Mouse (Mus musculus): ENCODE measurements around the gene Cpn2. TPM values are rescaled to one million over a fixed set of nuclear protein-coding genes. Genes with fewer than 3 reads are reported as not detected.

Cpn2 gene
- polyA plus RNA-seq, 1 experiment from 2014 or later, result not detected

DNA sequence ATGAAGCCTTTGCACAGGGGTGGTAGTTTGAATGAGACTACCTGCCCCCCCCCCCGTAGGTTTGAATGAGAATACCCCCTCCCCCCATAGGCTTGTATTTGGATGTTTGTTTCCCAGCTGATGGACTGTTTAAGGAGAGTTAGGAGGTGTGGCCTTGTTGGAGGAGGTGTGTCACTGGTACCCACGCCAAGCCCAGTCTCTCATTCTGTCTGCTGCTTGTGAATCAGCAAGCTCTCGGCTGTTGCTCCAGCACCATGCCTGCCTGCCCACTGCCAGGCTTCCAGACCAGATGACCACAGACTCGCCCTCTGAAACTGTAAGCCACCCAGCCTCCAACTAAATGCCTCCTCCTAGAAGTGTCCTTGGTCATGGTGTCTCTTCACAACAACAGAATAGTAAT, 4.1 kb downstream of the Cpn2 start:
- Histone ChIP-seq H3K27ac (no peak overlapping the region), H3K36me3 (ENCODE audit: inconsistent target) (no peaks in the 10 kb centered on the region), H3K79me2 (ENCODE audit: inconsistent target) (no peaks in the 10 kb centered on the region), H3K4me3 (ENCODE audit: inconsistent target) (no peak overlapping the region)
- 70% methylated on average over 4 of the region's 4 CpGs for WGBS (ENCODE audit: missing documents)

DNA sequence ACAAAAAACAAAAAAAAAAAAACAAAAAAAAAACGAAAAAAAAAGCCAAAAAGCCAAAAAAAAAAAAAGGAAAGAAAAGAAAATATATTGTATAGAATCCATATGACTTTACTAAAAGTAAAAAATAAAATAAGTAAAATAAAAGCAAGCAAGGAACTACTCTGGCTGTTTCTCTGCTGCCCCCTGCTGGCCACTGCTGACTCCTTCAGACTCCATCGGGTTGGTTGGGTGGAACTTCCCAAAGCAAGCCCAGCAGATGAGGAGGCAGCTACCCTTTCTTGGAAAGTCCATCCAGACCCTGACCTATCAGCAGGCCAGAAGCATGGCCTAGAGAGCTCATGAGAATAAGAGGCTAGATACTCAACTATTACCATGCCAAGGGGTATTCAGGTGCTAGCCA, 4.6 kb downstream of the Cpn2 start:
- Histone ChIP-seq H3K4me3 (ENCODE audit: inconsistent target) (no peak overlapping the region), H3K27ac (no peak overlapping the region), H3K36me3 (ENCODE audit: inconsistent target) (no peaks in the 10 kb centered on the region), H3K79me2 (ENCODE audit: inconsistent target) (no peaks in the 10 kb centered on the region)
- WGBS (ENCODE audit: missing documents), result 0% methylated on average over 2 of the region's 2 CpGs

DNA sequence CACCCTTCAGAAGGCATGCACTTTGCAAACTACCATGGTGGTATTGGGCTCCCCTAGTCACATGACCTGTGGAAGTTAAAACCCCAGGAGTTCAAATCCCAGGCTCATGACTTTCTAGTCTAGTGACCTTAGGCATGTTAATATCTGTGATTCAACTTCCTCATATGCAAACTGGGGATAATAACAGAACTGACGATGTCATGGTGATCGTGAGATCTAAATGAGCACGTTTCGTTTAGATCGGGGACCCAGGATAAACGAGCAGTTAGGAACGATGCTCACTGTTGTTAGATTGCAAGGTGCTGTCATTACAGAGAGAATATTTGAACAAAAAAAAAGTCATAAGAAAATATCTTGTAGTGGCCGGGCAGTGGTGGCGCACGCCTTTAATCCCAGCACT, 5.1 kb downstream of the Cpn2 start:
- 55% methylated on average over 7 of the region's 10 CpGs for WGBS (ENCODE audit: missing documents)
- Histone ChIP-seq H3K4me3 (ENCODE audit: inconsistent target) (no peak overlapping the region), H3K79me2 (ENCODE audit: inconsistent target) (no peaks in the 10 kb centered on the region), H3K36me3 (ENCODE audit: inconsistent target) (no peaks in the 10 kb centered on the region), H3K27ac (no peak overlapping the region)

DNA sequence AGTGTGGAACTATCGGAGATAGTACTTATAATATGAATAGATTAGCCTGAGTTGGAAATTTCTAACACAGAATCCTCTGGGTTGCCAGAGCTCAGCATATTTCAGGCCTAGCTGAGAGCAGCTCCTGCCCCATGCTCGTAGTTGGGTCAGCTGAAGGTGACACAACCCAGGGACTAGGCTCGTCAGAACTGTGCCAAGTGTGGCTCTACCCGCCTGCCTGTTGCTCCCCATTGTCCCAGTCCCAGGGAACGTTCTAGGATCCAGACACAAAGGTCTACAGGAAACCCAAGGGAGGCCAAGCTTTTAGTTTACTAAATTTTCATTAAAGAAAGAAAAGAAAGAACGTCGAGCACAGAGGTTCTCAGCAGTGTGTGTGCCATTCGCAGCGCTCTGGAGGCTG, 6.0 kb downstream of the Cpn2 start:
- WGBS (ENCODE audit: missing documents), result 93% methylated on average over 9 of the region's 9 CpGs

DNA sequence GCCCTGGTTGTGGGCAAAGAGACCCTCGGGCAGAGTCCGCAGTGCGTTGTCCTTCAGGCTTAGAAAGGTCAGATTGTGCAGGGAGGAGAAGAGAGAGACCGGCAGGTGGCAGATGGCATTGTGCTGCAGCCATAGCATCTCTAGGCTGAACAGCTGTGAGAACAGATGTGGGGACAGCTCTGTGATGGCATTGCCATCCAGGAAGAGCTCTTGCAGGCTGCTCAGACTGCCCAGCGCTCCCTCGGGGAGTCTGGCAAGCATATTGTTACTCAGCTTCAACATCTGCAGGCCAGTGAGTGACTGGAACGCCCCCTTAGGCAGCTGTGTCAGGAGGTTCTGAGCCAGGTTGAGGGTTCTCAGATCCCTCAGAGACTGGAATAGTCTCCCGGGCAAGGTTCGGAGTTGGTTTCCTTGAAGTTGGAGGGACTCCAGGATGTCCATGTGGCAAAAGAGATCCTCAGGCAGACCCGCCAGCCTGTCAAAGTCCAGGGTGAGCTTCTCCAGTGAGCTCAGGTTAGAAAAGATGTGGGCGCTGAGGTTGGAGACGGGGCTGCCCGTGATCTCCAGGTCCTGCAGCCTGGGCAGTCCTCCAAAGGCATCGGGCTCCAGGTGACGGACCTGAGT, 7.2 kb downstream of the Cpn2 start:
- Histone ChIP-seq H3K36me3 (ENCODE audit: inconsistent target) (no peaks in the 10 kb centered on the region), H3K4me3 (ENCODE audit: inconsistent target) (no peak overlapping the region), H3K27ac (no peak overlapping the region), H3K79me2 (ENCODE audit: inconsistent target) (no peaks in the 10 kb centered on the region)
- 92% methylated on average over 15 of the region's 15 CpGs for WGBS (ENCODE audit: missing documents)

More for the DNA sequence above, 6.0 kb downstream of the Cpn2 start:
- H3K79me2 ChIP-seq (ENCODE audit: inconsistent target), result no peaks in the 10 kb centered on the region
- no peaks in the 10 kb centered on the region for H3K36me3 ChIP-seq (ENCODE audit: inconsistent target)
- H3K27ac ChIP-seq, result no peak overlapping the region
- no peak overlapping the region for H3K4me3 ChIP-seq (ENCODE audit: inconsistent target)

DNA sequence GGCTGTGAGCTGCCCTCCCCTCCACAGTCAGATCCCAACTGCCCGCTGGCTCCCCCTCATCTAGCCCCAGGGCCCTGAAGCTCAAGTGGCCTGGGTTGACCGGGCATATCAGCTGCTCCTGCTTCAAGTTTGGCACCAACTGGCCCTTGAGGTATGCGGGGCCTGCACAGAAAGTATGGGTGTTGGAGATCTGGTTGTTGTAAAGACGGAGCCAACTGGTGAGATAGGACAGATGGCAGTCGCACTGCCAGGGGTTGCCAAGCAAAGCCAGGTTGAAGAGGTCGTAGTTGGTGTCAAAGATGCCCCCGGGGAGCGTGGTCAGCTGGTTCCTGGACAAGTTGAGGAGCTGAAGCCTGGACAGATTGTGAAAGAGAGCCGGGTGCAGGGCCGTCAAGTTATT, 7.9 kb downstream of the Cpn2 start:
- no peaks in the 10 kb centered on the region for H3K79me2 ChIP-seq (ENCODE audit: inconsistent target)
- no peak overlapping the region for H3K4me3 ChIP-seq (ENCODE audit: inconsistent target)
- WGBS (ENCODE audit: missing documents), result 85% methylated on average over 10 of the region's 10 CpGs
- no peaks in the 10 kb centered on the region for H3K36me3 ChIP-seq (ENCODE audit: inconsistent target)
- no peak overlapping the region for H3K27ac ChIP-seq

DNA sequence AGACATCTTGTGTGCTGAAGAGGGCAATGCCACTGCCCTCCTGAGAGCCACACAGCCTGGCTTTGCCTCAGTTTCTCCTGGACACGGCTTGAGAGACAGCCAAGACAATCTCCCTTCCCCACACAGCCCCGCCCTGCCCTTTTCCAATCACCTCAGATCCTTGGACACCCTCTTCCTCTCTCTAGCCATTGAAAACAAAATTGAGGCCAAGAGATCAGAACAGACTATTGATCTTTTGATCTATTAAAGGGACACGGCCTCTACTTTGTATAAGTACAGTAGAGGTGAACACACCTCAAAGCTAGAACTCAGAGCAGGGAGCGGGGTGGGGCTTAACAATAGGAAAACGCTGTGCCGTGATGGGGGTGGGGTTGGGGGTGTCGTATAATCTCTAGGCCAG, 8.9 kb downstream of the Cpn2 start:
- no peak overlapping the region for H3K4me3 ChIP-seq (ENCODE audit: inconsistent target)
- 84% methylated on average over 7 of the region's 7 CpGs for WGBS (ENCODE audit: missing documents)
- no peak overlapping the region for H3K27ac ChIP-seq
- H3K36me3 ChIP-seq (ENCODE audit: inconsistent target), result no peaks in the 10 kb centered on the region
- no peaks in the 10 kb centered on the region for H3K79me2 ChIP-seq (ENCODE audit: inconsistent target)

DNA sequence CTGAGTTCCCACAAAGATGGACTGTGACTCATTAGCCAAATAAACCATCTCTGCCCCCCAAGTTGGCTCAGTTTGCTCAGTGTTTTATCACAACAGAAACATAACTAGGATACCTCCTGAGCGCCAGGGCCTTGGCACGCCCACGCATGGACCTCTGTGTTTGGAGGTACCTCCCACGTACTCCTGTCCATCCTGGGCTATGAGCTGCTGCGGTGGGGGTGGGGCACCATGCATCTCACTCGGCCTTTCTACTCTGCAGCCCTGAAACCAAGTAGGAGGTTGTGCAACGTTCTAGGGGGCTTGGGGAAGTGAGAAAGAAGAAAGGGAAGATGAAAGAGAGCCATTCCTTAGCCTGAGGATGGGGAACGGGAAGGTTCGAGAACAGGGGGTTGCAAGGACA, 9.6 kb downstream of the Cpn2 start:
- WGBS (ENCODE audit: missing documents), result 18% methylated on average over 9 of the region's 9 CpGs
- Histone ChIP-seq H3K27ac (no peak overlapping the region), H3K36me3 (ENCODE audit: inconsistent target) (no peaks in the 10 kb centered on the region), H3K79me2 (ENCODE audit: inconsistent target) (no peaks in the 10 kb centered on the region), H3K4me3 (ENCODE audit: inconsistent target) (no peak overlapping the region)

DNA sequence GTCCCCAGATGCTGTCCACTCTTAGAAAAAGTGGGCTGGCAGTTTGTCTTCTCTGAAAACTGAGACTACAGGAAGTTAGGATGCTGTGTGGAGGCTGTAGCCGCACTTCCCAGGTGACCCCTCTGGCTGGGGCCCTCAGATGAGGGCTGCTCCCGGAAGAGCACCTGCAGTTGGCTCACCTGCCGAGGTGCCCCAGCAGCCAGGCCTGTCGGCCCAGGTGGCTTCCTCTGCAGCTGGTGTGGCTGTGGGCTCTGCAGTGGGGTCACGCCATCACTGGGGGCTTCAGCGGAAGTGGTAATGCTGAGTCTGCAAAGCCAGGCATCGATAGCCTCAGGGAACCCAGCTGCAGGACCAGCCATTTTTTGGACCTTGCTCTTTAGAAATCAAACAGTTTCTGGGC, 12.2 kb downstream of the Cpn2 start:
- no peaks in the 10 kb centered on the region for H3K79me2 ChIP-seq (ENCODE audit: inconsistent target)
- H3K4me3 ChIP-seq (ENCODE audit: inconsistent target), result no peak overlapping the region
- H3K27ac ChIP-seq, result no peak overlapping the region
- WGBS (ENCODE audit: missing documents), result 82% methylated on average over 7 of the region's 7 CpGs
- no peaks in the 10 kb centered on the region for H3K36me3 ChIP-seq (ENCODE audit: inconsistent target)

DNA sequence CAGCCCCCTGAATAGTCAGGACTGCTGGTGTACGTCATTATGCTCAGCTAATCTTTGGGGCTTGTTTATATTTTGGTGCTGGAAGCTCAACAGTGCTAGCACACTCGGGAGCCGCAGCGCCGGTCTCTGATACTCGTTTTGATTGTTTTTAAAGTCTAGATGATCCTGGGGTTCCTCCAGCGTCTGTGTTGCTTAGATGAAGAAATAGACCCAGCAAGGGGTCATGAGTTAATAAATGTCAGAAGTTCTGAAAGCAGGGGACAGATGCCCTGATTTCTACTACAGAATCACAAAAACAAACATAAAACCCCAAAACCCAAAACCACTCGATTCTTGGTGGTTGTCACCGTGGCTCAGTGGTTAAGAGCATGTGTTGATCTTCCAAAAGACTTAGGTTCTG, 13.4 kb downstream of the Cpn2 start:
- Histone ChIP-seq H3K36me3 (ENCODE audit: inconsistent target) (no peaks in the 10 kb centered on the region), H3K79me2 (ENCODE audit: inconsistent target) (no peaks in the 10 kb centered on the region), H3K4me3 (ENCODE audit: inconsistent target) (no peak overlapping the region), H3K27ac (no peak overlapping the region)
- WGBS (ENCODE audit: missing documents), result 88% methylated on average over 9 of the region's 9 CpGs

DNA sequence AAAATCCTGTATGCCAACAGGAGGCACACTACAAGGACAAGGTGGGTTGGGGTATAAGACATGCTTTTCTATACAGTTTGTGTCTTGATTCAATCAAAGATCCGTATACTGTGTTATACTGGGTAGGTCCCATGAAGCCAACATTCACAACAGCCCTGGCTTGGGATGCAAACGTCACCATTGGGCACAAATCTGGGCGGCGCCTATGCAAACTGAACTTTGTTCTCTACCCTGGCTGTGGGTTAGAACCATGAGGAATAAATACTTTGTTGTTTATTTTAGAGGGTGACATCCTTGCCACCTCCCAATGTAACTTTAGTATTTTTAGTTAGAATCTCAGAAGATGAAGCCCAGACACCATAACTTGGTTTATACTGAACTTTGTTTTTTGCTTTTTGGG, 13.9 kb downstream of the Cpn2 start:
- Histone ChIP-seq H3K27ac (no peak overlapping the region), H3K79me2 (ENCODE audit: inconsistent target) (no peaks in the 10 kb centered on the region), H3K36me3 (ENCODE audit: inconsistent target) (no peaks in the 10 kb centered on the region), H3K4me3 (ENCODE audit: inconsistent target) (no peak overlapping the region)
- 96% methylated on average over 4 of the region's 4 CpGs for WGBS (ENCODE audit: missing documents)

DNA sequence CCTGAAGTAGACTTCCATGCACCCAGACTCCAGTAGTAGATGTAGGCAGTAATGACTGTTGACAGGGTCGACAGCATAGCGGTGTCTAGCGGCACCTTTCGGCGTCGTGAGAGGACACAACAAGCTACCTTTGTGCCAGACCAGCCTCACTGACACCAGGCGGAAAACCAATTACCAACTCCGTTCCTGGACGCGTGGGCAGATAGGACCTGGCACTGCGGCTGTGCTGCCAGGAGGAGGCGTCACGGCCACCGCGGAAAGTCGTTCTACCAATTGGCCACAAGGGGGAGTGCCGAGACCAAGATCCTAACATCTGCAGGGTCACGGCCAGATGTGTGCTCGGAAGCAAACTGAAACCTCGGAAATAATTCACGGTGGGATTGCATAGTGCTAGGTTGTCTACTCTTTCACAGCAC, 15.3 kb downstream of the Cpn2 start:
- Histone ChIP-seq H3K4me3 (ENCODE audit: inconsistent target) (peak overlapping the region; percentile 13), H3K36me3 (ENCODE audit: inconsistent target) (no peaks in the 10 kb centered on the region), H3K27ac (no peak overlapping the region), H3K79me2 (ENCODE audit: inconsistent target) (no peaks in the 10 kb centered on the region)
- 3% methylated on average over 21 of the region's 21 CpGs for WGBS (ENCODE audit: missing documents)

DNA sequence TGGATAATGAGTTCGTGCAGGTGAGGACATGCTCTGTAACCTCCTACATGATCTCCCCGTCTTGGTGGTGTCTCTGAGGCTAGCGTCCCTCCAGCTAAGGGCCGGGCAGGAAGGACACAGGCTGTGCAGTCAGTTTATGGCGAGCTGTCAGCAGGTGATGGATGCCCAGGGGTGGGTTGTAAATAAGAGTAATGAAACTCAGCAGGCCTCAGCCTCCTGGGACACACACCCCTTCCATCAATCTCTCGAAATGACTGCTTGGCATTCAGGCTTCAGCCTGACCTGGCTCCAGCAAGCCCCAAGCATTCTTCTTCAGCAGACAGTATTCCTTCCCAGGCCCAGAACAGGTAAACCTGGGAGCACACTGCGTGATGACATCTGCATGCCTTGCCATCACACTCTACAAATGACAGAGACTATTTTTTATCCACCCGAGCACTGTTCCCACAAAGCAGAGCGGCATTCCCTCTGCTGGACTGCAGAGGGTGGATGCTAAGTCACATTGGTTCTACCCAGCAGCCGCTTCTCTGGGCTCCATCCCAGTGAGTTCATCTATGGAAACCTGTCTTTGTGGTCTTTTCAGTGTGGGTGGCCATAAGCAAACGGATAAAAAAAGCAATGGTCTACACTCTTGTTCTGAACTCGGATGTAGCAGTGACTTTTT, 23.1 kb downstream of the Cpn2 start:
- WGBS (ENCODE audit: missing documents), result 90% methylated on average over 12 of the region's 12 CpGs
- Histone ChIP-seq H3K4me3 (ENCODE audit: inconsistent target) (no peak overlapping the region), H3K36me3 (ENCODE audit: inconsistent target) (no peaks in the 10 kb centered on the region), H3K27ac (no peak overlapping the region), H3K79me2 (ENCODE audit: inconsistent target) (no peaks in the 10 kb centered on the region)

DNA sequence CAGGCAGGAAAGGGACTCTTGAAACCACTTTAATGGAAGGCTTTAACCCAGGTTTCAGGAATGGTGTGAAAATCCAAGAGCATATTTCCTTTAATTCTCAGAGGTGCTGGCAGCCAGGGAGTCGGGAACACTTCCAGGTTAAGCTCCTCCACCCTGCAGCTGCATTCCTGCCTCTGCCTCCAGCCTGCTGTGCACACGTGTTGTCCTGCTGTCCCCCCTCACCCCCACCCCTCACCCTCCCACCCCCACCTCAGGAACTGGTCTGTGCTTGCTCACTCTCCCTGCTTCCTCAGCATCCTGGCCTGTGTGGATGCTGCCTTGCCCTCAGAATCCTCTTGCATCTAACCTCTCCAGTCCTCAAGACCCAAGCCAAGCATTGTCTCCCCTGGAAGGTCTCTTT, 25.7 kb downstream of the Cpn2 start:
- no peak overlapping the region for H3K4me3 ChIP-seq (ENCODE audit: inconsistent target)
- H3K36me3 ChIP-seq (ENCODE audit: inconsistent target), result no peaks in the 10 kb centered on the region
- no peak overlapping the region for H3K27ac ChIP-seq
- WGBS (ENCODE audit: missing documents), result 76% methylated on average over 2 of the region's 2 CpGs
- no peaks in the 10 kb centered on the region for H3K79me2 ChIP-seq (ENCODE audit: inconsistent target)

DNA sequence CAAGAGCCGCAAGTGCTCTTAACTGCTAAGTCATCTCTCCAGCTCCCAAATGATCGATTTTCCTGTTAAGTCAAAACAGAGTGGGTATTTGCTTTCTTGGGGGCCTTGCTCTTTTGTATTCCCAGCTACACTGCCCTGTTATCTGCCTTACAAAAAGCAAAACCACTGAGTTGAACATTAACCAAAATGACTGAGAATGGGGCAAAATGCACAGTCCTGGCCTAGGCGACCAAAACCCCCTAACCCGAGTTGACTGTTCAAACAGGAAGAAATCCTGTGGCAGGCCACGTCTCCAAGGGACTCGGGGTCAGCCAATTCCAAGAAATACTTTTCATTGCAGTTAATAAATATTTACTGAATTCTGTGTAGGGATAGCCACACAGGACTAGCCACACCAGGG, 28.5 kb downstream of the Cpn2 start:
- no peaks in the 10 kb centered on the region for H3K36me3 ChIP-seq (ENCODE audit: inconsistent target)
- 82% methylated on average over 6 of the region's 6 CpGs for WGBS (ENCODE audit: missing documents)
- no peak overlapping the region for H3K4me3 ChIP-seq (ENCODE audit: inconsistent target)
- no peaks in the 10 kb centered on the region for H3K79me2 ChIP-seq (ENCODE audit: inconsistent target)
- no peak overlapping the region for H3K27ac ChIP-seq

All from macrophage (primary cell).